Mouse (Mus musculus): ENCODE data around the gene Bmp8b. TPM values are rescaled to one million over a fixed set of nuclear protein-coding genes. Genes with fewer than 3 reads are reported as not detected.
A peak's percentile ranks its signal among the peaks of the same experiment; 100 is the strongest.
"Not testable (repeated sequence)": the region's sequence is repeated elsewhere in the genome, so short reads cannot be mapped to it uniquely, and the experiment has no call there.

Bmp8b gene
- polyA plus RNA-seq, 1 experiment from 2014 or later = 0.49 TPM

- Histone ChIP-seq H3K27ac (no peak overlapping the region), H3K4me3 (replicated peaks) (no peak overlapping the region), H3K36me3 (no peaks in the 10 kb centered on the region), H3K27me3 (no peaks in the 10 kb centered on the region), H3K9ac (no peak overlapping the region), H3K4me2 (no peak overlapping the region), H3K9me3 (replicated peaks) (no peaks in the 10 kb centered on the region), H3K4me1 (no peaks in the 10 kb centered on the region)
- WGBS = 68% methylated on average over 2 of the region's 2 CpGs
- no peak for ATAC-seq (replicated peaks; ENCODE audit: low FRiP score)
These were observed 50.5 kb downstream of the Bmp8b start for GRCm38 (mm10) chr4:123155427-123155826.

GRCm38 (mm10) chr4:123155840-123156239, 50.9 kb downstream of the Bmp8b start:
- no peak for ATAC-seq (replicated peaks; ENCODE audit: low FRiP score)
- H3K4me1 ChIP-seq = no peaks in the 10 kb centered on the region
- no peak overlapping the region for H3K27ac ChIP-seq
- H3K9me3 ChIP-seq (replicated peaks) = no peaks in the 10 kb centered on the region
- no peak overlapping the region for H3K4me3 ChIP-seq (replicated peaks)
- H3K27me3 ChIP-seq = no peaks in the 10 kb centered on the region
- H3K9ac ChIP-seq = no peak overlapping the region
- H3K4me2 ChIP-seq = no peak overlapping the region
- no peaks in the 10 kb centered on the region for H3K36me3 ChIP-seq

GRCm38 (mm10) chr4:123160571-123160970, 55.6 kb downstream of the Bmp8b start:
- 80% methylated on average over 6 of the region's 6 CpGs for WGBS
- H3K36me3 ChIP-seq = no peaks in the 10 kb centered on the region

GRCm38 (mm10) chr4:123161251-123161650, 56.3 kb downstream of the Bmp8b start:
- not testable (repeated sequence) for H3K9me3 ChIP-seq (replicated peaks); H3K4me3 ChIP-seq (replicated peaks); ATAC-seq (replicated peaks; ENCODE audit: low FRiP score); H3K27ac ChIP-seq; H3K36me3 ChIP-seq; H3K9ac ChIP-seq; H3K4me2 ChIP-seq
- 63% methylated on average over 3 of the region's 3 CpGs for WGBS
- Histone ChIP-seq H3K4me1 (peaks cover 10% of the 10 kb centered on the region), H3K27me3 (peaks cover 16% of the 10 kb centered on the region)

More at GRCm38 (mm10) chr4:123160571-123160970, 55.6 kb downstream of the Bmp8b start:
- no peak for ATAC-seq (replicated peaks; ENCODE audit: low FRiP score)
- H3K9me3 ChIP-seq (replicated peaks) = no peaks in the 10 kb centered on the region
- H3K27ac ChIP-seq = no peak overlapping the region
- no peak overlapping the region for H3K9ac ChIP-seq
- no peak overlapping the region for H3K4me2 ChIP-seq
- peaks cover 10% of the 10 kb centered on the region for H3K4me1 ChIP-seq
- no peak overlapping the region for H3K4me3 ChIP-seq (replicated peaks)
- peaks cover 16% of the 10 kb centered on the region for H3K27me3 ChIP-seq

GRCm38 (mm10) chr4:123162305-123162917, 57.4 kb downstream of the Bmp8b start:
- H3K27ac ChIP-seq = no peak overlapping the region
- WGBS = 8% methylated on average over 15 of the region's 15 CpGs
- peaks cover 10% of the 10 kb centered on the region for H3K4me1 ChIP-seq
- H3K27me3 ChIP-seq = peaks cover 16% of the 10 kb centered on the region
- no peak overlapping the region for H3K9ac ChIP-seq
- peak overlapping the region; percentile 47 for H3K4me2 ChIP-seq
- ATAC-seq (replicated peaks; ENCODE audit: low FRiP score) = no peak
- H3K36me3 ChIP-seq = no peaks in the 10 kb centered on the region
- H3K9me3 ChIP-seq (replicated peaks) = no peaks in the 10 kb centered on the region
- 0 out of 2 replicates have a peak overlapping the region, but pooled peaks have one; percentile 12 for H3K4me3 ChIP-seq (replicated peaks)

GRCm38 (mm10) chr4:123164157-123164556, 59.2 kb downstream of the Bmp8b start:
- 58% methylated on average over 15 of the region's 15 CpGs for WGBS
- Histone ChIP-seq H3K9ac (no peak overlapping the region), H3K4me1 (peaks cover 10% of the 10 kb centered on the region), H3K4me3 (replicated peaks) (no peak overlapping the region), H3K27me3 (peaks cover 16% of the 10 kb centered on the region), H3K36me3 (no peaks in the 10 kb centered on the region), H3K4me2 (no peak overlapping the region), H3K9me3 (replicated peaks) (no peaks in the 10 kb centered on the region), H3K27ac (no peak overlapping the region)
- no peak for ATAC-seq (replicated peaks; ENCODE audit: low FRiP score)

GRCm38 (mm10) chr4:123171811-123172210, 66.8 kb downstream of the Bmp8b start:
- H3K9me3 ChIP-seq (replicated peaks) = no peaks in the 10 kb centered on the region
- peaks cover 4% of the 10 kb centered on the region; the same call in 1 of the 2 replicates for H3K4me1 ChIP-seq
- H3K27me3 ChIP-seq = peaks cover 25% of the 10 kb centered on the region
- H3K4me3 ChIP-seq (replicated peaks) = no peak overlapping the region
- H3K36me3 ChIP-seq = no peaks in the 10 kb centered on the region
- no peak overlapping the region for H3K27ac ChIP-seq
- H3K4me2 ChIP-seq = no peak overlapping the region
- no peak overlapping the region for H3K9ac ChIP-seq
- ATAC-seq (replicated peaks; ENCODE audit: low FRiP score) = no peak

Other genes with a start within 250 kb of the Bmp8b start
- 71.3 and 79.5 TPM in 2 replicates for gene Cap1, start 219.1 kb upstream of the Bmp8b start, polyA plus RNA-seq (2015; fragmentation: Nextera tagmentation; extraction: Ambion mirVana)
- gene Mfsd2a, start 144.0 kb upstream of the Bmp8b start, polyA plus RNA-seq (2015; fragmentation: Nextera tagmentation; extraction: Ambion mirVana) = 3.3 and 4.0 TPM in 2 replicates
- gene Mycl, start 109.5 kb upstream of the Bmp8b start, polyA plus RNA-seq (2015; fragmentation: Nextera tagmentation; extraction: Ambion mirVana) = 7.8 and 8.1 TPM in 2 replicates
- 17.8 and 18.7 TPM in 2 replicates for gene Trit1, start 88.6 kb upstream of the Bmp8b start, polyA plus RNA-seq (2015; fragmentation: Nextera tagmentation; extraction: Ambion mirVana)
- not detected in 2 replicates for gene Oxct2b, start 11.1 kb downstream of the Bmp8b start, polyA plus RNA-seq (2015; fragmentation: Nextera tagmentation; extraction: Ambion mirVana)
- 105 and 109 TPM in 2 replicates for gene Ppie, start 34.8 kb downstream of the Bmp8b start, polyA plus RNA-seq (2015; fragmentation: Nextera tagmentation; extraction: Ambion mirVana)
- gene Hpcal4, start 78.1 kb downstream of the Bmp8b start, polyA plus RNA-seq (2015; fragmentation: Nextera tagmentation; extraction: Ambion mirVana) = 1.3 TPM in 2 replicates
- 0.25 and 0.49 TPM in 2 replicates for gene Nt5c1a, start 96.3 kb downstream of the Bmp8b start, polyA plus RNA-seq (2015; fragmentation: Nextera tagmentation; extraction: Ambion mirVana)
- 44.2 and 47.7 TPM in 2 replicates for gene Heyl, start 128.4 kb downstream of the Bmp8b start, polyA plus RNA-seq (2015; fragmentation: Nextera tagmentation; extraction: Ambion mirVana)
- gene Pabpc4, start 157.2 kb downstream of the Bmp8b start, polyA plus RNA-seq (2015; fragmentation: Nextera tagmentation; extraction: Ambion mirVana) = 45.3 and 47.4 TPM in 2 replicates
- gene Oxct2a, start 218.5 kb downstream of the Bmp8b start, polyA plus RNA-seq (2015; fragmentation: Nextera tagmentation; extraction: Ambion mirVana) = not detected in 2 replicates
- gene Bmp8a, start 238.1 kb downstream of the Bmp8b start, polyA plus RNA-seq (2015; fragmentation: Nextera tagmentation; extraction: Ambion mirVana) = 0.19 and 0.90 TPM in 2 replicates

All from kidney, embryonic 15.5 days (tissue).